Mouse (Mus musculus) hindbrain, postnatal 0 days (tissue): Measurements from ENCODE around the gene Sbf2. TPM values are rescaled to one million over a fixed set of nuclear protein-coding genes. Genes with fewer than 3 reads are reported as not detected.

ENCODE experiments used
- ATAC-seq: fragments of 200-750 bp; cut with Nextera tagmentation; 2 replicates; pipeline ENCODE4 v1.8.0; 2017; ENCODE audit warnings: mild to moderate bottlenecking, moderate TSS enrichment, moderate library complexity
- DNase-seq: peaks from one replicate; pipeline ENCODE4 v3.0.0-alpha.2; 2015; ENCODE audit warnings: low spot score
- H3K27ac ChIP-seq: fragments of 300-500 bp; sonication (generic); 2 replicates; pipeline ENCODE4 v1.5.1; 2014; ENCODE audit warnings: mild to moderate bottlenecking
- H3K27me3 ChIP-seq: fragments of 300-500 bp; sonication (generic); 2 replicates; pipeline ENCODE4 v1.6.1; 2014; ENCODE audit warnings: low read length, mixed read lengths; ENCODE audit not compliant: insufficient read depth
- H3K36me3 ChIP-seq: fragments of 300-500 bp; sonication (generic); 2 replicates; pipeline ENCODE4 v1.6.1; 2014; ENCODE audit warnings: low read length, mixed read lengths; ENCODE audit not compliant: insufficient read depth
- H3K4me1 ChIP-seq: fragments of 300-500 bp; sonication (generic); 2 replicates; pipeline ENCODE4 v1.6.1; 2014; ENCODE audit warnings: antibody characterized with exemption, low read length, mixed read lengths; ENCODE audit not compliant: insufficient read depth
- H3K4me2 ChIP-seq: fragments of 300-500 bp; sonication (generic); 2 replicates; pipeline ENCODE4 v1.6.1; 2014; ENCODE audit warnings: low read depth, mild to moderate bottlenecking, low read length, moderate library complexity, mixed read lengths
- H3K4me3 ChIP-seq: fragments of 300-500 bp; sonication (generic); 2 replicates; pipeline ENCODE4 v1.5.1; 2014; ENCODE audit warnings: low read length
- H3K9ac ChIP-seq: fragments of 300-500 bp; sonication (generic); replicated peaks from 2 replicates; pipeline ENCODE4 v1.6.1; 2014; ENCODE audit warnings: mild to moderate bottlenecking, low read length, moderate library complexity, mixed read lengths
- H3K9me3 ChIP-seq: fragments of 300-500 bp; sonication (generic); 2 replicates; pipeline ENCODE4 v1.6.1; 2016; ENCODE audit warnings: low read length, mixed read lengths
- CTCF ChIP-seq: IDR thresholded peaks from 2 replicates; pipeline ENCODE4 v1.5.1; 2016; ENCODE audit warnings: antibody characterized with exemption, control low read depth, low read depth
- WGBS: fragments of 180-500 bp; shearing (Covaris S2); extraction: QIAGEN DNeasy Blood & Tissue Kit; methylation state at CpG from one replicate; pipeline ENCODE4 v1.1.7; 2014; 5-methylcytosine and 5-hydroxymethylcytosine counted together
- polyA plus RNA-seq: library from polyadenylated mRNA; unstranded; fragments of >200 nt; fragmentation: Nextera tagmentation; extraction: Ambion mirVana; gene quantifications from 2 replicates; pipeline ENCODE4 v1.2.1, GENCODE M21; 2015
- total RNA-seq: library from RNA; depleted of rRNA; stranded (reverse); fragments of >200 nt; gene quantifications from 2 replicates; pipeline ENCODE4 v1.2.3, GENCODE M21; 2014

The Sbf2 gene
- total and polyA plus RNA-seq, 2 experiments from 2014 or later, result 40.3 to 70.5 TPM

- no peaks in the 10 kb centered on the region for H3K36me3 ChIP-seq
- peaks cover 34% of the 10 kb centered on the region for H3K27me3 ChIP-seq
- DNase-seq (peak; percentile 51), ATAC-seq (no peak)
- H3K4me1 ChIP-seq, result peaks cover 18% of the 10 kb centered on the region
- H3K27ac ChIP-seq, result no peak overlapping the region
- peak; percentile 52 for TF ChIP-seq CTCF
- no peaks in the 10 kb centered on the region for H3K9me3 ChIP-seq
- peak overlapping the region; percentile 35 for H3K4me3 ChIP-seq
- WGBS, result under 1% methylated on average over 33 of the region's 33 CpGs
- H3K4me2 ChIP-seq, result peak overlapping the region; percentile 75
- H3K9ac ChIP-seq, result peak overlapping the region; percentile 38
These were observed 14.1 kb upstream of the Sbf2 start for GRCm38 (mm10) chr7:110628611-110629354.

DNA sequence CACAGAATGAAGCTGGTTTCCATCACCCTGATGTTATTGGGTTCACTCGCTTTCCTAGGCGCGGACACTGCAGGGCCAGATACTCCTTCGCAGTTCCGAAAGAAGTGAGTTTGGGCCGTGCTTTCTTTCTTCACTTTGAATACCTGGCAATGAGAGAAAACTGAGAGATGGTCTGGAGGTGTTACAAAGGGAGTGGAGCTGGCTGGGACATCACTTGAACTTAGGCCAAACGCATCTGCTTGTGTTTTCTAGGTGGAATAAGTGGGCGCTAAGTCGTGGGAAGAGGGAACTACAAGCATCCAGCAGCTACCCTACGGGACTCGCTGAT is 13.5 kb upstream of the Sbf2 start:
- WGBS, result 2% methylated on average over 11 of the region's 11 CpGs
- Histone ChIP-seq H3K36me3 (no peaks in the 10 kb centered on the region), H3K9ac (peak overlapping the region; percentile 38), H3K27me3 (peaks cover 34% of the 10 kb centered on the region), H3K9me3 (no peaks in the 10 kb centered on the region), H3K4me3 (peak overlapping the region; percentile 35), H3K4me2 (peak overlapping the region; percentile 75), H3K27ac (no peak overlapping the region), H3K4me1 (peaks cover 18% of the 10 kb centered on the region)
- no peak for DNase-seq
- ATAC-seq, result no peak
- TF ChIP-seq CTCF, result no peak

- Histone ChIP-seq H3K27ac (no peak within 1 kb of the TSS), H3K36me3 (no peaks in the 10 kb centered on the region), H3K9ac (peak within 1 kb of the TSS; percentile 38), H3K4me2 (peak within 1 kb of the TSS; percentile 75), H3K4me1 (peaks cover 18% of the 10 kb centered on the region), H3K9me3 (no peaks in the 10 kb centered on the region), H3K4me3 (peak within 1 kb of the TSS; percentile 35), H3K27me3 (peaks cover 34% of the 10 kb centered on the region)
- under 1% methylated on average over 30 of the region's 30 CpGs for WGBS
- DNase-seq (peak; percentile 58), ATAC-seq (no peak)
- no peak for TF ChIP-seq CTCF
These were observed 13.0 kb upstream of the Sbf2 start, which contains the start of gene Adm for GRCm38 (mm10) chr7:110627486-110628272. Gene Adm (plus strand): TSS chr7:110627661.

GRCm38 (mm10) chr7:110627099-110627482 is 12.4 kb upstream of the Sbf2 start:
- Histone ChIP-seq H3K36me3 (no peaks in the 10 kb centered on the region), H3K27me3 (peaks cover 34% of the 10 kb centered on the region), H3K4me1 (peaks cover 18% of the 10 kb centered on the region), H3K9ac (no peak overlapping the region), H3K4me2 (peak overlapping the region; percentile 75), H3K27ac (no peak overlapping the region), H3K9me3 (no peaks in the 10 kb centered on the region), H3K4me3 (peak overlapping the region; percentile 35)
- DNase-seq, result no peak
- 0% methylated on average over 12 of the region's 12 CpGs for WGBS
- TF ChIP-seq CTCF, result peak; percentile 37
- ATAC-seq, result no peak

DNA sequence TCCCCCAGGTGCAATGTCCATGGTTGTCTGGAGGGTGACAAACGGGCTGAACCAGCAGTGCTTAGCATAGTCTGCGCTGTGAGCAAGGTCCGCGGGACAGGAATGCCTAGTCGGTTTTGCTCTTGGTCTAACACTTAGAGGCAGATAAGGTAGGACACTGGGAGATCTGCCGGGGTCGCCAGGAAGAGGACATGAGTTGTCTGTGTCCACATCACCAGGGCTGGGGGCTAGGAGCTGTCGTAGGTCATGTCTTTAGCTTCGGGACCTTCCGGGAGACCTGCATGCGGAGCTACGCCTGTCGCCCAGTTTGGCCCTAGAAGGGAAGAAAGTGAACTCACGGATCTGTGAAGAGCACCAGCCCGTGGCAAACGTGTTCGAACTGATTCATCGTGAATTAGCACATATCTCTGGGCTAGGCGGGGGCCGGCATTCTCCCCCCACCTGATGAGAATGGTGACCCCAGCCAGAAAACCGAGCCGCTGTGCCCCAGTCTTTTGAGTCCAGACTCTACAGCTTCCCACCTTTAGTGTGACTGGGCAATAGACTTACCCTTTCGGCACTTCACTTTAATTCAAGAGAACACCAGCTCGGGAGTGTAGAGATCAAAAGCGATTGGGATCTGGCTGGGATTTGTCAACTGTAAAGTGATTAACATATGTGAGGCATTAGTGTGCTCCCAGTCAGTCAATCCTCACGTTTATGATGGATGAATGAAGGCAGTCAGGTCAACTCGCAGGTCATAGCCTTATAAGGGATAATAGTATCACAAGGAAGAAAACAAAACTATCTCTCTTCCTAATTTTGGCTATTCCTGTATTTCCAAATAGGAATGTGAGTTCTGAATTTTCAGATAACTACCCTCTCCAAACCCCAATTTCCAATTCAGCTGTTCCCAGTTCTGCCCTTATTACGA is 11.7 kb upstream of the Sbf2 start:
- no peak for TF ChIP-seq CTCF
- WGBS, result 5% methylated on average over 28 of the region's 28 CpGs
- H3K4me3 ChIP-seq, result peak overlapping the region; percentile 11; the same call in 1 of the 2 replicates

GRCm38 (mm10) chr7:110625489-110625888 is 10.8 kb upstream of the Sbf2 start:
- H3K9me3 ChIP-seq, result no peaks in the 10 kb centered on the region
- 63% methylated on average over 10 of the region's 10 CpGs for WGBS
- no peak for DNase-seq
- no peak overlapping the region for H3K4me3 ChIP-seq
- no peak overlapping the region for H3K9ac ChIP-seq
- no peak overlapping the region for H3K4me2 ChIP-seq
- no peak for ATAC-seq
- no peaks in the 10 kb centered on the region for H3K36me3 ChIP-seq
- H3K4me1 ChIP-seq, result peaks cover 18% of the 10 kb centered on the region
- H3K27me3 ChIP-seq, result peaks cover 31% of the 10 kb centered on the region
- no peak for TF ChIP-seq CTCF
- H3K27ac ChIP-seq, result no peak overlapping the region

More for the DNA sequence above, 11.7 kb upstream of the Sbf2 start:
- H3K27ac ChIP-seq, result no peak overlapping the region
- peaks cover 18% of the 10 kb centered on the region for H3K4me1 ChIP-seq
- no peak for ATAC-seq
- H3K9ac ChIP-seq, result no peak overlapping the region
- H3K36me3 ChIP-seq, result no peaks in the 10 kb centered on the region
- H3K4me2 ChIP-seq, result peak overlapping the region; percentile 75
- H3K9me3 ChIP-seq, result no peaks in the 10 kb centered on the region
- no peak for DNase-seq
- peaks cover 34% of the 10 kb centered on the region for H3K27me3 ChIP-seq
